Mouse (Mus musculus) CH12.LX (cell line): ENCODE results near the gene Macrod1. TPM values are rescaled to one million over a fixed set of nuclear protein-coding genes. Genes with fewer than 3 reads are reported as not detected.

ENCODE experiments used
- DNase-seq: peaks from one replicate; pipeline ENCODE4 v3.0.0-alpha.2; 2013; ENCODE audit errors: extremely low read depth
- H3K27ac ChIP-seq: 2 replicates; pipeline ENCODE4 v1.5.1; 2012; ENCODE audit warnings: low read depth, mild to moderate bottlenecking, control low read depth, moderate library complexity; ENCODE audit not compliant: insufficient read depth
- H3K27me3 ChIP-seq: replicated peaks from 2 replicates; pipeline ENCODE3; 2012; ENCODE audit warnings: inconsistent platforms
- H3K36me3 ChIP-seq, 2 experiments: replicated peaks in 1 of 2; 2 replicates each; pipeline versions ENCODE3 to v1.6.1; 2012; ENCODE audit warnings: inconsistent platforms in 1 of 2, low read length in 1 of 2, mild to moderate bottlenecking in 1 of 2, mixed read lengths in 1 of 2, moderate library complexity in 1 of 2; ENCODE audit not compliant: control insufficient read depth in 1 of 2, insufficient read depth in 1 of 2
- H3K4me1 ChIP-seq, 2 experiments: 2 replicates each; pipeline ENCODE4 v1.6.1; 2012; ENCODE audit warnings: inconsistent platforms in 1 of 2, moderate library complexity in 1 of 2; ENCODE audit not compliant: insufficient read depth in 2 of 2, control insufficient read depth in 1 of 2
- H3K4me2 ChIP-seq: 2 replicates; pipeline ENCODE4 v1.6.1; 2012; ENCODE audit warnings: low read depth, mild to moderate bottlenecking, control low read depth; ENCODE audit not compliant: poor library complexity, insufficient read depth, severe bottlenecking
- H3K4me3 ChIP-seq, 3 experiments: fragments of 150-350 bp in 1 of 3; sonication (generic) in 1 of 3; replicated peaks in 1 of 3; 2 replicates each; pipeline versions ENCODE3 to v1.5.1; 2011 to 2012; ENCODE audit warnings: low read depth in 2 of 3, low read length in 2 of 3, mild to moderate bottlenecking in 2 of 3, moderate library complexity in 2 of 3, control low read depth in 1 of 3, improper control_type of control experiment in 1 of 3, inconsistent platforms in 1 of 3, mixed read lengths in 1 of 3; ENCODE audit not compliant: poor library complexity in 1 of 3
- H3K79me2 ChIP-seq: replicated peaks from 2 replicates; pipeline ENCODE4 v1.6.1; 2012; ENCODE audit warnings: mild to moderate bottlenecking, moderate library complexity; ENCODE audit not compliant: control insufficient read depth, poor library complexity, insufficient read depth, severe bottlenecking; ENCODE audit errors: extremely low read depth
- H3K9ac ChIP-seq: 2 replicates; pipeline ENCODE4 v1.6.1; 2012; ENCODE audit warnings: low read depth, mild to moderate bottlenecking, control low read depth, moderate library complexity; ENCODE audit not compliant: insufficient read depth
- H3K9me3 ChIP-seq: replicated peaks from 2 replicates; pipeline ENCODE3; 2012; ENCODE audit warnings: low read length, inconsistent platforms, mixed read lengths
- BHLHE40 ChIP-seq: IDR thresholded peaks from 2 replicates; pipeline ENCODE4 v1.6.1; 2011; ENCODE audit warnings: mild to moderate bottlenecking, low read depth, low read length, improper control_type of control experiment
- CHD1 ChIP-seq: IDR thresholded peaks from 2 replicates; pipeline ENCODE4 v1.6.1; 2012; ENCODE audit warnings: low read depth, low read length, improper control_type of control experiment, inconsistent platforms
- CHD2 ChIP-seq: IDR thresholded peaks from 2 replicates; pipeline ENCODE4 v1.6.1; 2011; ENCODE audit warnings: low read length, improper control_type of control experiment
- E2F4 ChIP-seq: IDR thresholded peaks from 2 replicates; pipeline ENCODE4 v1.6.1; 2011; ENCODE audit warnings: low read depth, low read length, improper control_type of control experiment; ENCODE audit not compliant: insufficient replicate concordance
- ELF1 ChIP-seq: IDR thresholded peaks from 2 replicates; pipeline ENCODE4 v1.6.1; 2014; ENCODE audit warnings: low read depth, mild to moderate bottlenecking, inconsistent platforms, low read length, improper control_type of control experiment
- EP300 ChIP-seq: IDR thresholded peaks from 2 replicates; pipeline ENCODE4 v1.6.1; 2011; ENCODE audit warnings: low read length, improper control_type of control experiment
- ETS1 ChIP-seq: conservative IDR thresholded peaks from 2 replicates; pipeline ENCODE4 v1.6.1; 2012; ENCODE audit warnings: low read depth, mild to moderate bottlenecking, inconsistent platforms, low read length, improper control_type of control experiment, moderate library complexity
- GABPA ChIP-seq: IDR thresholded peaks from 2 replicates; pipeline ENCODE4 v1.6.1; 2012; ENCODE audit warnings: low read depth, low read length, improper control_type of control experiment, inconsistent platforms; ENCODE audit not compliant: insufficient replicate concordance
- IRF4 ChIP-seq: IDR thresholded peaks from 2 replicates; pipeline ENCODE4 v1.6.1; 2014; ENCODE audit warnings: low read depth, mild to moderate bottlenecking, inconsistent platforms, low read length, improper control_type of control experiment
- JUND ChIP-seq: conservative IDR thresholded peaks from 2 replicates; pipeline ENCODE4 v1.6.1; 2011; ENCODE audit warnings: low read depth, low read length, improper control_type of control experiment
- MAFK ChIP-seq: IDR thresholded peaks from 2 replicates; pipeline ENCODE4 v1.6.1; 2011; ENCODE audit warnings: low read length, improper control_type of control experiment; ENCODE audit not compliant: insufficient replicate concordance
- MAX ChIP-seq: IDR thresholded peaks from 2 replicates; pipeline ENCODE4 v1.6.1; 2011; ENCODE audit warnings: low read length, improper control_type of control experiment
- MXI1 ChIP-seq: IDR thresholded peaks from 2 replicates; pipeline ENCODE4 v1.6.1; 2011; ENCODE audit warnings: mild to moderate bottlenecking, low read depth, low read length, improper control_type of control experiment
- MYC ChIP-seq: IDR thresholded peaks from 2 replicates; pipeline ENCODE4 v1.6.1; 2011; ENCODE audit warnings: low read depth, mild to moderate bottlenecking, improper control_type of control experiment, low read length
- NELFE ChIP-seq: IDR thresholded peaks from 2 replicates; pipeline ENCODE4 v1.6.1; 2011; ENCODE audit warnings: low read depth, low read length, improper control_type of control experiment
- PAX5 ChIP-seq: IDR thresholded peaks from 2 replicates; pipeline ENCODE4 v1.6.1; 2012; ENCODE audit warnings: low read length, inconsistent platforms, mixed read lengths
- RAD21 ChIP-seq: IDR thresholded peaks from 2 replicates; pipeline ENCODE4 v1.6.1; 2011; ENCODE audit warnings: low read depth, mild to moderate bottlenecking, low read length, improper control_type of control experiment, moderate library complexity
- SIN3A ChIP-seq: IDR thresholded peaks from 2 replicates; pipeline ENCODE4 v1.6.1; 2012; ENCODE audit warnings: low read length, improper control_type of control experiment, inconsistent platforms
- SMC3 ChIP-seq: IDR thresholded peaks from 2 replicates; pipeline ENCODE4 v1.6.1; 2011; ENCODE audit warnings: low read depth, low read length, improper control_type of control experiment
- UBTF ChIP-seq: IDR thresholded peaks from 2 replicates; pipeline ENCODE4 v1.6.1; 2012; ENCODE audit warnings: low read depth, mild to moderate bottlenecking, inconsistent platforms, low read length, improper control_type of control experiment, moderate library complexity
- USF1 ChIP-seq: IDR thresholded peaks from 2 replicates; pipeline ENCODE4 v1.6.1; 2014; ENCODE audit warnings: low read depth, mild to moderate bottlenecking, inconsistent platforms, low read length, improper control_type of control experiment
- USF2 ChIP-seq: conservative IDR thresholded peaks from 2 replicates; pipeline ENCODE4 v1.6.1; 2011; ENCODE audit warnings: low read depth, low read length, improper control_type of control experiment
- ZKSCAN1 ChIP-seq: IDR thresholded peaks from 2 replicates; pipeline ENCODE4 v1.6.1; 2012; ENCODE audit warnings: low read depth, inconsistent platforms, low read length, improper control_type of control experiment, borderline replicate concordance
- ZMIZ1 ChIP-seq: IDR thresholded peaks from 2 replicates; pipeline ENCODE4 v1.6.1; 2012; ENCODE audit warnings: low read depth, mild to moderate bottlenecking, inconsistent platforms, low read length, improper control_type of control experiment
- dilution Hi-C: fragments of 300-500 bp; cut with MboI; formaldehyde crosslinking; loops from 2 replicates; pipeline ENCODE4 v1.14.3; 2020; ENCODE audit warnings: low sequenced_read_pairs; ENCODE audit not compliant: extremely low pct_unique_long_range_greater_than_20kb, extremely low pct_ligation_motif_present
- in situ Hi-C: fragments of 300-500 bp; cut with MboI; formaldehyde crosslinking; loops from 3 replicates; pipeline ENCODE4 v1.14.3; 2019; ENCODE audit warnings: low sequenced_read_pairs, low pct_ligation_motif_present, low pct_unique_long_range_greater_than_20kb, mixed read lengths
- polyA plus RNA-seq: library from polyadenylated mRNA; unstranded; fragments of >175 nt; gene quantifications from 2 replicates; pipeline ENCODE4 v1.2.1, GENCODE M21; 2012; ENCODE audit warnings: low read depth; ENCODE audit not compliant: insufficient read length
- total RNA-seq, 2 experiments: library from RNA; depleted of rRNA; stranded (reverse); fragments of 300-350 nt in 1 of 2; fragments of >200 nt in 1 of 2; gene quantifications; 2 replicates each; pipeline ENCODE4 v1.2.3; 2012 to 2014

Gene Macrod1
- total and polyA plus RNA-seq, 3 experiments, result 1.0 TPM; not detected in 2

DNA sequence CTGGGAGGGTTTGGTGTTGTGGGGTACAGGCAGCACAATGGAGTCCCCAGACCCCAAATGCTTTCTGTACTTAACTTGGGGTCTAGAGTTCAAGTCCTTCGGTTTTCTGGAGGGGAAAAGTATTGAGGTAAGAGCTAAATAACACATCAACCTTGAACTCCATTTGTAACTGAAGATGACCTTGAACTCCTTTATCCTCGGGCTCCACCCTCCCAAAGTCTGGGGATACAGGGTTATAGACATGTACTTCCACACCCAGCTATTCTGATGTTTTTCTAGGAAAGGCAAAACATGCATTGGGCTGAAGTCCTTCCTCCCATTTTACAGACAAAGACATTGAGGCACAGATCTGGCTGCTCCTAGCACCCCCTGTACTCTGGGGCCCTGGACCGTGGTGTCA, 87.8 kb downstream of the Macrod1 start:
- no peaks in the 10 kb centered on the region for H3K9me3 ChIP-seq
- peaks cover 100% of the 10 kb centered on the region for H3K27me3 ChIP-seq
- in situ Hi-C loops, result no loop called here
- DNase-seq, result no peak
- TF ChIP-seq SIN3A, result no peak
- TF ChIP-seq MYC, result no peak
- no peak for TF ChIP-seq MAX
- no peak for TF ChIP-seq USF2
- no peak for TF ChIP-seq NELFE
- no peak for TF ChIP-seq MAFK
- TF ChIP-seq GABPA, result no peak
- TF ChIP-seq ELF1, result no peak
- TF ChIP-seq EP300, result no peak
- no peak for TF ChIP-seq RAD21
- TF ChIP-seq UBTF, result no peak
- TF ChIP-seq CHD1, result no peak
- no peak for TF ChIP-seq PAX5
- no peak for TF ChIP-seq IRF4
- no peak for TF ChIP-seq SMC3
- TF ChIP-seq, all 38 proteins: peak for 0
- dilution Hi-C loops, result no loop called here
- H3K79me2 ChIP-seq, result no peaks in the 10 kb centered on the region
- H3K27ac ChIP-seq, result no peak overlapping the region
- no peak overlapping the region for H3K9ac ChIP-seq
- H3K4me2 ChIP-seq, result peak overlapping the region; percentile 94
- H3K4me1 ChIP-seq, result peaks cover 0 to 10% of the 10 kb centered on the region in 2 experiments; a peak in 2 of 4 replicates
- no peaks in the 10 kb centered on the region for H3K36me3 ChIP-seq
- H3K4me3 ChIP-seq, result peak overlapping the region in 1 of 3 experiments; percentile 44

DNA sequence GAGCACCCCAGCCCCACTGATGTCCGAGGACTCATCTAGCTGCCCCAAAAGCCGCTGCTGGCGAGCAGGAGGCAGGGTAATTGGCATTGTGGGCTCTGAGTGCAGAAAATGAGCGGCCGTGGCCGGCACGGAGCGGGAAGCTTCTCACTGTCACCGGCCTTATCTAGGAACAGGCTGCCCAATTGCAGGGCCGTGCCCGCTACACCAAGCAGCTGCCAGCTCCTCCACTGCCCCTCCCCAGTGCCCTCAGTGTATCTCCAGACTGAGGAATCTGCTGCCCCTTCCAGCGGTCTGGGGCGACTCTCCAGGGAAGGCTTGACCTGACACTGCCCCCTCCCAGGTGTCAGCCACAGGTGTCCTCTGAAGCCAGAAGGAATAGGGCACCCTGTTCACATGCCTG, 89.8 kb downstream of the Macrod1 start:
- Histone ChIP-seq H3K9me3 (no peaks in the 10 kb centered on the region), H3K27me3 (peaks cover 97% of the 10 kb centered on the region), H3K79me2 (no peaks in the 10 kb centered on the region), H3K9ac (no peak overlapping the region), H3K36me3 (no peaks in the 10 kb centered on the region), H3K4me2 (no peak overlapping the region), H3K4me1 (peaks cover 0 to 10% of the 10 kb centered on the region in 2 experiments; a peak in 2 of 4 replicates), H3K4me3 (no peak overlapping the region), H3K27ac (no peak overlapping the region)
- no peak for DNase-seq
- dilution Hi-C loops (no loop called here), in situ Hi-C loops (no loop called here)
- TF ChIP-seq MYC, result no peak
- no peak for TF ChIP-seq E2F4
- TF ChIP-seq RAD21, result no peak
- TF ChIP-seq MAFK, result no peak
- no peak for TF ChIP-seq ZMIZ1
- TF ChIP-seq MXI1, result no peak
- no peak for TF ChIP-seq BHLHE40
- no peak for TF ChIP-seq ZKSCAN1
- no peak for TF ChIP-seq USF1
- TF ChIP-seq ETS1, result no peak
- TF ChIP-seq JUND, result no peak
- no peak for TF ChIP-seq CHD2
